12 mouse cellular contexts compared by ENCODE assay signal in the genomic region with DNA sequence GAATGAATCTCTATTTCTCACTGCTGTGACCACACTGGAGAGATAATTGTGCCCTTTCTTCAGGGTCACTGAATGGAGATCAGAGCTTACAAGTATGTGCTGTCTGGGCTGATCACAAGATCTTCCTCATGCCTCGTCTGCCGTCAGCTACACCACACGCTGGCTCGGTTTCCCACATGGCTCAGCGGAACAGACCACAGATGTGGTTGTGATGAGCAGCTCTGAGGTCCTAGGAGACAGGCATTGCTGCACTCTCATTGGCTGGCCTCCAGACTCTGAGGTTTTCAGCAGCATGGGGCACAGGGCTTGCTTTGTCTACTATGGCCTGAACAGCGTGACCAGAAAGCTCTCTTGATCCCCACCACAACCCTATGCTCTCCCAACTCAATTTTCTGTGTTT.
DNase-seq lines count a peak whose midpoint lies in the region; ATAC-seq lines count a peak whose summit lies in the region.
"Had no signal": no experiment of that assay in that cellular context is flagged by ENCODE, and none has a peak within 500 bp of the region (broad histone marks: within the 10 kb centered on the region; RNA-seq: fewer than 3 reads in every experiment).

No protein-coding gene starts in this region.

- peaks cover 33% of the 10 kb centered on the region for H3K4me1 ChIP-seq in limb, embryonic 15.5 days
- H3K4me1 ChIP-seq in limb, embryonic 10.5 days, result peaks cover 20% of the 10 kb centered on the region

- H3K27me3 ChIP-seq in limb, embryonic 15.5 days, result no peaks in the 10 kb centered on the region
- no peaks in the 10 kb centered on the region for H3K27me3 ChIP-seq in limb, embryonic 10.5 days (ENCODE audit: low read depth, poor library complexity, severe bottlenecking)

- no peak overlapping the region for H3K9ac ChIP-seq in limb, embryonic 15.5 days

- 66% methylated on average over 6 of the region's 6 CpGs for WGBS in limb, embryonic 15.5 days
- WGBS in limb, embryonic 10.5 days, result 95% methylated on average over 6 of the region's 6 CpGs

- H3K4me3 ChIP-seq in limb, embryonic 15.5 days, result no peak overlapping the region
- H3K4me3 ChIP-seq in limb, embryonic 10.5 days, result no peak overlapping the region

- no peak for DNase-seq in frontal cortex, postnatal 25 days (ENCODE audit: low spot score in 2 of 2)
- DNase-seq in limb, embryonic 10.5 days (ENCODE audit: low spot score), result no peak
- peak; percentile 38 for DNase-seq in CD4-positive helper T cell, adult 2 months (ENCODE audit: low read depth, low spot score)
- peak; percentile 16 for DNase-seq in induced T-regulatory cell, adult 2 months (ENCODE audit: low read depth)
- no peak for DNase-seq in urinary bladder, postnatal 10 days (ENCODE audit: low spot score)
- DNase-seq in urinary bladder, postnatal 4 days (ENCODE audit: low spot score in 2 of 2), result no peak
- DNase-seq: kidney, postnatal 14 days; liver; lung, postnatal 10 days had no signal

- no peak overlapping the region for H3K27ac ChIP-seq in limb, embryonic 15.5 days
- no peak overlapping the region for H3K27ac ChIP-seq in limb, embryonic 10.5 days

- no peaks in the 10 kb centered on the region for H3K9me3 ChIP-seq in limb, embryonic 15.5 days
- no peaks in the 10 kb centered on the region for H3K9me3 ChIP-seq in limb, embryonic 10.5 days (replicated peaks)

- no peak overlapping the region for H3K4me2 ChIP-seq in limb, embryonic 15.5 days

- peak; percentile 38; the same call in 1 of the 2 replicates for ATAC-seq in frontal cortex, adult (ENCODE audit: low TSS enrichment)
- 0 out of 2 replicates have a peak, but pooled peaks have one; percentile 17 for ATAC-seq in limb, embryonic 15.5 days (ENCODE audit: insufficient number of reproducible peaks, low FRiP score, low TSS enrichment, low read depth)
- ATAC-seq: forebrain, embryonic 14.5 days had no signal

- no peaks in the 10 kb centered on the region for H3K36me3 ChIP-seq in limb, embryonic 15.5 days
- peaks cover 17% of the 10 kb centered on the region; the same call in 1 of the 2 replicates for H3K36me3 ChIP-seq in limb, embryonic 10.5 days

Comparison
In these comparisons a context has a peak if more than half of its experiments do, and no peak if none do; other contexts are left out.
1. DNase-seq: peak in CD4-positive helper T cell, adult 2 months (single experiment) and induced T-regulatory cell, adult 2 months (single experiment); none in frontal cortex, postnatal 25 days (0 of 2), limb, embryonic 10.5 days (single experiment), urinary bladder, postnatal 10 days (single experiment) and urinary bladder, postnatal 4 days (0 of 2).